Mouse (Mus musculus): ENCODE data around the gene Ccdc189.

DNA sequence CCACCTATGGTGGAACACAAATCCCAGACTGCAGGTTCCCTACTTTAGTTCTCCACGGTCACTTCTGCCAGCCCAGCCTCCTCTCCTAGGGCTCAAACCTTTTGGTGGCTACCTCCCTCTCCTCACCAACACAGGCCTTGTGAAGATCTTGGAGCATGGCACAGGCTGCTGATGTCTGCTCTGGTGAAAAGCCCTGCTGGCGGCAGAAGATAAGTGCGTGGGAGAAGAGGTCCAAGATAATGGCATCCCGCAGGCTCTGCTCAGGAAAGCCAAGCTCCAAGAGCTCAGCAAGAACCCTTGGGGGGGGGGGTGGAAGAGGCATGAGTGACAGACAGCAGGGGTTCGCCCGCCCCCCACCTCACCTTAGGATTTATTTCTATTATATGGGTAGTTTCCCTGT lies 2.2 kb downstream of the Ccdc189 start:
- TF ChIP-seq CTCF (IDR thresholded peaks at IDR 0.05 in 2 of 3, conservative IDR thresholded peaks at IDR 0.05 in 1 of 3; ENCODE audit: control insufficient read depth in 1 of 3, insufficient read depth in 1 of 3, low read depth in 2 of 3, low read length in 3 of 3, poor library complexity in 1 of 3, severe bottlenecking in 1 of 3) (no peak), ZC3H11A (IDR thresholded peaks at IDR 0.05; ENCODE audit: low read depth, low read length) (no peak), ZMIZ1 (IDR thresholded peaks at IDR 0.05; ENCODE audit: low read depth, low read length) (no peak), EP300 (IDR thresholded peaks at IDR 0.05; ENCODE audit: low read depth in 1 of 2, low read length in 2 of 2) (peak; percentile 82 to 90), HCFC1 (IDR thresholded peaks at IDR 0.05; ENCODE audit: low read depth, low read length) (no peak), MAX (IDR thresholded peaks at IDR 0.05; ENCODE audit: low read length) (no peak), GATA1 (IDR thresholded peaks at IDR 0.05; ENCODE audit: low read depth, low read length) (peak; percentile 79), CHD1 (IDR thresholded peaks at IDR 0.05; ENCODE audit: low read depth, low read length) (no peak), E2F4 (IDR thresholded peaks at IDR 0.05; ENCODE audit: borderline replicate concordance, low read depth, low read length) (no peak), MAFK (IDR thresholded peaks at IDR 0.05; ENCODE audit: borderline replicate concordance, low read depth, low read length) (no peak), POLR2A (IDR thresholded peaks at IDR 0.05; ENCODE audit: control insufficient read depth in 1 of 2, insufficient read depth in 1 of 2, low read depth in 1 of 2, low read length in 2 of 2, poor library complexity in 1 of 2) (no peak), USF2 (IDR thresholded peaks at IDR 0.05; ENCODE audit: borderline replicate concordance in 1 of 2, insufficient read depth in 1 of 2, low read depth in 1 of 2, low read length in 2 of 2) (no peak), BHLHE40 (IDR thresholded peaks at IDR 0.05; ENCODE audit: borderline replicate concordance, low read depth, low read length) (no peak), MEF2A (IDR thresholded peaks at IDR 0.05; ENCODE audit: extremely low read depth, insufficient replicate concordance, low read depth, low read length, poor library complexity, severe bottlenecking) (no peak)
